Mouse (Mus musculus) forebrain, postnatal 0 days (tissue): ENCODE measurements around the gene Sdhc. TPM values are rescaled to one million over a fixed set of nuclear protein-coding genes. Genes with fewer than 3 reads are reported as not detected.
"Not testable (repeated sequence)": the region's sequence is repeated elsewhere in the genome, so short reads cannot be mapped to it uniquely, and the experiment has no call there.

ENCODE experiments used
- ATAC-seq: fragments of 200-750 bp; cut with Nextera tagmentation; 2 replicates; pipeline ENCODE4 v1.8.0; 2017; ENCODE audit warnings: mild to moderate bottlenecking, moderate library complexity
- DNase-seq: peaks from one replicate; pipeline ENCODE4 v3.0.0-alpha.2; 2015
- H3K27ac ChIP-seq: fragments of 300-500 bp; sonication (generic); 2 replicates; pipeline ENCODE4 v1.5.1; 2014; ENCODE audit warnings: low read depth, mild to moderate bottlenecking, antibody characterized with exemption, low read length, moderate library complexity, mixed read lengths
- H3K27me3 ChIP-seq: fragments of 300-500 bp; sonication (generic); 2 replicates; pipeline ENCODE4 v1.6.1; 2014; ENCODE audit warnings: mild to moderate bottlenecking, low read length, mixed read lengths; ENCODE audit not compliant: insufficient read depth
- H3K36me3 ChIP-seq: fragments of 300-500 bp; sonication (generic); 2 replicates; pipeline ENCODE4 v1.6.1; 2014; ENCODE audit warnings: mild to moderate bottlenecking, moderate library complexity; ENCODE audit not compliant: insufficient read depth
- H3K4me1 ChIP-seq: fragments of 300-500 bp; sonication (generic); 2 replicates; pipeline ENCODE4 v1.6.1; 2014; ENCODE audit warnings: antibody characterized with exemption; ENCODE audit not compliant: insufficient read depth
- H3K4me2 ChIP-seq: fragments of 300-500 bp; sonication (generic); 2 replicates; pipeline ENCODE4 v1.6.1; 2014; ENCODE audit warnings: low read depth, mild to moderate bottlenecking, moderate library complexity
- H3K4me3 ChIP-seq: fragments of 300-500 bp; sonication (generic); 2 replicates; pipeline ENCODE4 v1.5.1; 2014; ENCODE audit warnings: low read depth, low read length, mixed read lengths
- H3K9ac ChIP-seq: fragments of 300-500 bp; sonication (generic); 2 replicates; pipeline ENCODE4 v1.6.1; 2014; ENCODE audit warnings: mild to moderate bottlenecking
- H3K9me3 ChIP-seq: fragments of 300-500 bp; sonication (generic); 2 replicates; pipeline ENCODE4 v1.6.1; 2016; ENCODE audit warnings: low read length
- CTCF ChIP-seq: sonication (generic); IDR thresholded peaks from 2 replicates; pipeline ENCODE4 v1.5.1; 2016; ENCODE audit warnings: antibody characterized with exemption, control low read depth, low read depth
- WGBS: fragments of 180-500 bp; shearing (Covaris S2); extraction: QIAGEN DNeasy Blood & Tissue Kit; methylation state at CpG from one replicate; pipeline ENCODE4 v1.1.7; 2014; 5-methylcytosine and 5-hydroxymethylcytosine counted together
- polyA plus RNA-seq: library from polyadenylated mRNA; unstranded; fragments of >200 nt; fragmentation: Nextera tagmentation; extraction: Ambion mirVana; gene quantifications from 2 replicates; pipeline ENCODE4 v1.2.1, GENCODE M21; 2015
- total RNA-seq: library from RNA; depleted of rRNA; stranded (reverse); fragments of >200 nt; gene quantifications from 2 replicates; pipeline ENCODE4 v1.2.3, GENCODE M21; 2014

Sdhc gene
- total and polyA plus RNA-seq, 2 experiments from 2014 or later = 197 to 285 TPM

DNA sequence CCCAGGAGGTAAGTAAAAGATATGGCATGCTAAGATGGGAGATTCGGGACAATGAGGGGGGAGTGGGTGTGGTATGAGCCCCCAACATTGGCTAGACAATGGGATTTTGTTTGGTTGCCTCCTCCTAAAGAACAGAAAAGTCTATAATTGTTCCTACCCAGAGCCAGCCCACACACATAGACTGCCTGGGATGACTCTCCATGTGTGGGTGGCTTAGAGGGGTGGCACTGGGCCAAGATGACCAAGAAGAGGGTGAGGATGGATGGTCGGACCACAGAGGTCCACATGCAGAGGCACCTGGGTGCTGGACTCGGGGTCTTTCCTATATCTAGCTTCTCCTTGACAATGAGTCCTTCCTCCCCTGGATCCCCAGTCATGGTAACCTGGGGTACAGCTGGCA, 6.2 kb upstream of the Sdhc start:
- ATAC-seq = no peak
- WGBS = 74% methylated on average over 3 of the region's 3 CpGs

GRCm38 (mm10) chr1:171151966-171152365, 1.6 kb upstream of the Sdhc start:
- no peak overlapping the region for H3K4me2 ChIP-seq
- 74% methylated on average over 4 of the region's 4 CpGs for WGBS

More for the DNA sequence above, 6.2 kb upstream of the Sdhc start:
- H3K9me3 ChIP-seq = no peaks in the 10 kb centered on the region
- H3K4me3 ChIP-seq = no peak overlapping the region
- no peak overlapping the region for H3K9ac ChIP-seq
- H3K36me3 ChIP-seq = no peaks in the 10 kb centered on the region
- no peaks in the 10 kb centered on the region for H3K4me1 ChIP-seq
- H3K27me3 ChIP-seq = peaks cover 21% of the 10 kb centered on the region
- no peak overlapping the region for H3K27ac ChIP-seq
- H3K4me2 ChIP-seq = no peak overlapping the region
- TF ChIP-seq CTCF = no peak
- DNase-seq = no peak

GRCm38 (mm10) chr1:171150838-171151391, 512 bp upstream of the Sdhc start:
- Histone ChIP-seq H3K4me2 (peak overlapping the region; percentile 62), H3K27me3 (no peaks in the 10 kb centered on the region), H3K9ac (peak overlapping the region; percentile 87), H3K27ac (peak overlapping the region; percentile 78), H3K4me1 (peaks cover 13% of the 10 kb centered on the region), H3K9me3 (no peaks in the 10 kb centered on the region), H3K4me3 (peak overlapping the region; percentile 68), H3K36me3 (no peaks in the 10 kb centered on the region)
- no peak for DNase-seq
- peak; percentile 40 for ATAC-seq
- no peak for TF ChIP-seq CTCF
- 3% methylated on average over 18 of the region's 18 CpGs for WGBS

More at GRCm38 (mm10) chr1:171151966-171152365, 1.6 kb upstream of the Sdhc start:
- H3K27ac ChIP-seq = no peak overlapping the region
- DNase-seq (no peak), ATAC-seq (no peak)
- peaks cover 6% of the 10 kb centered on the region; the same call in 1 of the 2 replicates for H3K27me3 ChIP-seq
- no peaks in the 10 kb centered on the region for H3K36me3 ChIP-seq
- no peak overlapping the region for H3K4me3 ChIP-seq
- peaks cover 13% of the 10 kb centered on the region for H3K4me1 ChIP-seq
- TF ChIP-seq CTCF = no peak
- H3K9me3 ChIP-seq = no peaks in the 10 kb centered on the region
- H3K9ac ChIP-seq = no peak overlapping the region

DNA sequence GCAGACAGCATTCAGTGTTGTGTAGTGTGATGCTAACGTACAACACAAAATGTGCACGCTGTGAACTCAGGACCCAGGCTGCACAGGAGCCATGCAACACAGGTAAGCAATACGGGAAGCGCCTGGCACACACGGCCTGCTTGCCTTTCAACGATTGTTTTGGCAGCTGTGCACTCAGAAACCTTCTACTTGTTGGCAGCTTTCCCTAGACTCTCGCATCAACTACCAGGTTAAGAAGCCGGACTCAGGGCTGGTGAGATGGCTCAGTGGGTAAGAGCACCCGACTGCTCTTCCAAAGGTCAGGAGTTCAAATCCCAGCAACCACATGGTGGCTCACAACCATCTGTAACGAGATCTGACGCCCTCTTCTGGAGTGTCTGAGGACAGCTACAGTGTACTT, 7.4 kb downstream of the Sdhc start:
- not testable (repeated sequence) for H3K4me1 ChIP-seq, H3K27ac ChIP-seq, H3K9me3 ChIP-seq, H3K4me3 ChIP-seq, H3K27me3 ChIP-seq, ATAC-seq, DNase-seq, H3K9ac ChIP-seq, H3K4me2 ChIP-seq
- H3K36me3 ChIP-seq = peaks cover 52% of the 10 kb centered on the region
- WGBS = 80% methylated on average over 9 of the region's 11 CpGs

DNA sequence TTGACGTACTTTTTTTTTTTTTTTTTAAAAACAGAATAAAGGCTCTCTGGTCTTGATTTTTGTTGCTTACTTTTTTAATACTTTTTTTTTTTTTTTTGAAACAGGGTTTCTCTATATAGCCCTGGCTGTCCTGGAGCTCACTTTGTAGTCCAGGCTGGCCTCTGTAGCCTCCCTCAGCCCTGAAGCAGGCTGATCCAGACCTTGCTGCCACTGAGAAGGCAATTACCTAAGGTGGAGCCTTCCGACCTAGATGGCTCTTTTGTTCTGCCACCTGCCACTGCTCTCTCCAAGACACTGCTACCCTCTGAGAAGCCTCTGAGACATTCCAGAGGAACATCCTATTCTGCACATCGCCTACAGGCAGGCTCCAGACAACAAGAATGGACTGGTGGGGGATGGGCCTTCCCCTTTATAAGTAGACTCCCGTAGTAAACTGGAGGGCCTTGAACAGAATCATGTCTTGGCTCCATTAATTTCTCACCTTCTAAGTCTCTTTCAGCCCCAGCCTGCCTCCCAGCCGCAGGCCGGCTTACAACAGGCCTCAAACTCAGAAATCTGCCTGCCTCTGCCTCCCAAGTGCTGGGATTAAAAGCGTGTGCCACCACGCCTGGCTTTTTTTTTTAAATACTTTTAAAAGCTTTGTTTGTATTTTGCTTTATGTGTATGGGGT, 12.8 kb downstream of the Sdhc start:
- H3K27ac ChIP-seq, H3K27me3 ChIP-seq, H3K9ac ChIP-seq, H3K9me3 ChIP-seq, DNase-seq, ATAC-seq, H3K4me3 ChIP-seq, H3K4me1 ChIP-seq, H3K4me2 ChIP-seq: not testable (repeated sequence)
- 90% methylated on average over 8 of the region's 8 CpGs for WGBS
- peaks cover 65% of the 10 kb centered on the region for H3K36me3 ChIP-seq

DNA sequence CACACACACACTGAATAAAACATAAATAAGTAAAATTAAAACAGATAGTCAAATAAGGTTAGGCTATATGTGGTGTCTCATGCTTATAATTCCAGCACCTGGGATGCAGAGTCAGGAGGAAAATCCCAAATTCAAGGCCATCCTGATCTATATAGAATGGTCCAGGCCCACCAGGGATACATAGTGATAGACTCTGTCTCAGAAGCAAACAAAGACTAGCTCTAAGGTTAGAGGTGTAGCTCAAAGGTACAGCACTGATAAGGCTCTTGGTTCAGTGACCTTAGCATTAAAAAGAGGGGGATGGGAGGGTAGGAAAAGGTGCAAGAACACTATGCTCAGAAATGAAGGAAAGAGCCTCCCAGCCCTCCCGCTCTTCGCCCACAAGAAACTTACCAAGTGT, 14.8 kb downstream of the Sdhc start:
- no peak for TF ChIP-seq CTCF
- no peak overlapping the region for H3K27ac ChIP-seq
- H3K9me3 ChIP-seq = no peaks in the 10 kb centered on the region
- no peak overlapping the region for H3K9ac ChIP-seq
- H3K4me2 ChIP-seq = no peak overlapping the region
- no peaks in the 10 kb centered on the region for H3K4me1 ChIP-seq
- ATAC-seq (no peak), DNase-seq (no peak)
- peaks cover 48% of the 10 kb centered on the region for H3K36me3 ChIP-seq
- H3K27me3 ChIP-seq = no peaks in the 10 kb centered on the region
- no peak overlapping the region for H3K4me3 ChIP-seq
- WGBS = 100% methylated on average over 2 of the region's 2 CpGs

DNA sequence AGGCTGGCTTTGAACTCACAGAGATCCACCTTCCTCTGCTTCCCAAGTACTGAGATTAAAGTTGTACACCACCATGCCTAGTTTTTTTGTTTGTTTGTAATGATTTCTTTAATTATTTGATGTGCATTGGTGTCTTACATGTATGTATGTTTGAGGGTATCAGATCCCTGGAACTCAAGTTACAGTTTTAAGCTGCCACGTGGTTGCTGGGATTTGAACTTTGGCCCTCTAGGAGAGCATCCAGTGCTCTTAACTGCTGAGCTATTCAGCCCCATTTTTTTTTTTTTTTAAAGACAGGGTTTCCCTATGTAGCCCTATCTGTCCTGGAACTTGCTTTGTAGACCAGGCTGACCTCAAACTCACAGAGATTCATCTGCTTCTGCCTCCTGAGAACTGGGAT, 19.4 kb downstream of the Sdhc start:
- Histone ChIP-seq H3K9me3 (no peaks in the 10 kb centered on the region), H3K9ac (no peak overlapping the region), H3K4me1 (no peaks in the 10 kb centered on the region), H3K27ac (no peak overlapping the region), H3K36me3 (peaks cover 52% of the 10 kb centered on the region), H3K4me2 (no peak overlapping the region), H3K4me3 (no peak overlapping the region), H3K27me3 (no peaks in the 10 kb centered on the region)
- ATAC-seq (no peak), DNase-seq (no peak)
- 86% methylated on average over 1 of the region's 1 CpGs for WGBS
- no peak for TF ChIP-seq CTCF
